Mouse (Mus musculus) heart, embryonic 10.5 days (tissue): ENCODE data around the gene Rdh13. TPM values are rescaled to one million over a fixed set of nuclear protein-coding genes. Genes with fewer than 3 reads are reported as not detected.

Experiments used
- DNase-seq: peaks from one replicate; pipeline ENCODE4 v3.0.0-alpha.2; 2017; ENCODE audit warnings: low spot score
- H3K27ac ChIP-seq: fragments of 300-500 bp; sonication (generic); 2 replicates; pipeline ENCODE4 v1.5.1; 2016; ENCODE audit warnings: mild to moderate bottlenecking
- H3K27me3 ChIP-seq: fragments of 300-500 bp; sonication (generic); 2 replicates; pipeline ENCODE4 v1.6.1; 2016; ENCODE audit warnings: mild to moderate bottlenecking; ENCODE audit not compliant: poor library complexity, insufficient read depth, severe bottlenecking
- H3K36me3 ChIP-seq: fragments of 300-500 bp; sonication (generic); 2 replicates; pipeline ENCODE4 v1.6.1; 2016; ENCODE audit warnings: mild to moderate bottlenecking, moderate library complexity
- H3K4me1 ChIP-seq: fragments of 300-500 bp; sonication (generic); 2 replicates; pipeline ENCODE4 v1.6.1; 2016; ENCODE audit warnings: mild to moderate bottlenecking
- H3K4me3 ChIP-seq: fragments of 300-500 bp; sonication (generic); 2 replicates; pipeline ENCODE4 v1.5.1; 2016; ENCODE audit warnings: mild to moderate bottlenecking, moderate library complexity
- H3K9me3 ChIP-seq: fragments of 300-500 bp; sonication (generic); 2 replicates; pipeline ENCODE4 v1.6.1; 2016; ENCODE audit warnings: mild to moderate bottlenecking, moderate library complexity
- WGBS: fragments of 180-500 bp; shearing (Covaris S2); methylation state at CpG from one replicate; pipeline ENCODE4 v1.1.7; 2016; 5-methylcytosine and 5-hydroxymethylcytosine counted together
- polyA plus RNA-seq: library from polyadenylated mRNA; unstranded; fragments of >200 nt; fragmentation: Nextera tagmentation; extraction: Ambion mirVana; gene quantifications from 2 replicates; pipeline ENCODE4 v1.2.1, GENCODE M21; 2016

The Rdh13 gene
- 32.9 and 37.0 TPM in 2 replicates for polyA plus RNA-seq

GRCm38 (mm10) chr7:4445216-4445791 is at the start of gene Rdh13:
Gene Rdh13, minus strand, starts transcription at chr7:4445649.
- H3K27me3 ChIP-seq: no peaks in the 10 kb centered on the region
- peaks cover 42% of the 10 kb centered on the region for H3K36me3 ChIP-seq
- peak within 1 kb of the TSS; percentile 76 for H3K4me3 ChIP-seq
- H3K27ac ChIP-seq: peak within 1 kb of the TSS; percentile 93
- under 1% methylated on average over 35 of the region's 35 CpGs for WGBS
- DNase-seq: peak; percentile 96
- 0 out of 2 replicates have a peak, but pooled peaks cover 5% of the 10 kb centered on the region for H3K4me1 ChIP-seq
- no peaks in the 10 kb centered on the region for H3K9me3 ChIP-seq

DNA sequence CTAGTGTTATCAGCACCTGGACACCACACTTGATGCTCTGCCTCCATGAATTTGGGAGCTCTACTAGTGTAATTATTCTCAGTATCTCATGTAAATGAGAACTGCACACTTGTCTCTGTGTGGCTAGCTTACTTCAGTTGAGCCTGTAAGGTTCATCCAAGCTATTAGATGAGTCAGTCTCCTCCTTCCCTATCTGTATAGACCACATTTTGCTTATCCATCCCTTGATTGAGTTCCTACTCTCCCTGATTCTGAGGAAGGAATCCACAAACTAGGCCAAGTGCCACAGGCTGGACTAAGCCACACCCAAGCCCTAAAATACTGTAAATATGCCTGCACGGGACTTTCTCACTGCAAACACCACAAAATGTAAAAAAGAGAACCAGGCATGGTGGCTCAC is 48.5 kb upstream of the Rdh13 start:
- Histone ChIP-seq H3K9me3 (no peaks in the 10 kb centered on the region), H3K4me1 (peaks cover 29% of the 10 kb centered on the region), H3K4me3 (no peak overlapping the region), H3K36me3 (peaks cover 76% of the 10 kb centered on the region), H3K27me3 (no peaks in the 10 kb centered on the region), H3K27ac (no peak overlapping the region)
- 84% methylated on average over 1 of the region's 1 CpGs for WGBS
- DNase-seq: no peak

DNA sequence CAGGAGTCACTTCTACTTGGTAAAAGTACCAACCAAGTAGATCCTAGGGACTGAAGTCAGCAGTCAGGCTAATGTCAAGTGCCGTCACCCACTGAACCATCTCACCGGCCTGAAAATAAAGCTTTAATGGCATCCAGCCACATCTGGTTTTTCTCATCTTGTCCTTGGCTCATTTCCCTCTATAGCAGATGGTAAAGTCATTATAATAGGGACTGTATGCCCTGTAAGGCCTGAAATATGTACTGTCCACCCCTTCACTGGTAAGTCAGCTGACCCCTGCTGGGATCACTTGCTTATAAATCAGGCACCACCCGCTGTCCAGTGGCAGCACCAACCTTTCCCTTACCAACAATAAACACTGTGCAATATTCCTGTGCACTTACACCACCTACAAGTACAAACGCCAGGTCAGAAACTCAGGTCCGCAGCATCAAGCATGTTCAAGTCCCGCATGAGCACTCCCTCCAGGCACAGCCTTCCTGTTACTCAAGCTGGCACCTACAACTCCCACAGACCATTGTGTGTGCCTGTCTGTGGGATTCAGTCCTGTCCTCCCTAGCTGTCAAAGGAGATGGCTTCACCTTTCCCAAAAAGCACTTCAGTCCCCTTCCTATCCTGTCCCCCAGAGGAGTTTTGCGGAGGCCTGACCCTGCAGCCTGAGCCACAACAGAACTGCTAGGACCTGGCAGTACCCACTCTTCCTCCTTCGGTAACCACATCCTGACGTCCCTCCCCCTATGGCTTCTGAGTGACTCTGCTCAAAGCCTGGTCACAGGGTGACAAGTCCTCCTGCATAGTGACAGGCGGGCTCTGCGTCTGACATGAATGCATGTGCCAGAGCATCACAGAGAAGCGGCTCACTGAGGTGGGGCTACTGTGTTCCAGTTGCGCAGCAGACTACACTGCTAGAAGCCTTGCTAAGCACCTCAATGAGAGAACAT is 47.1 kb upstream of the Rdh13 start:
- Histone ChIP-seq H3K36me3 (peaks cover 82% of the 10 kb centered on the region), H3K4me3 (no peak overlapping the region), H3K4me1 (peaks cover 15% of the 10 kb centered on the region), H3K27me3 (no peaks in the 10 kb centered on the region), H3K27ac (peak overlapping the region; percentile 38; the same call in 1 of the 2 replicates), H3K9me3 (no peaks in the 10 kb centered on the region)
- 84% methylated on average over 13 of the region's 13 CpGs for WGBS
- no peak for DNase-seq

- 73% methylated on average over 6 of the region's 6 CpGs for WGBS
- 0 out of 2 replicates have a peak overlapping the region, but pooled peaks have one; percentile 12 for H3K27ac ChIP-seq
- peaks cover 81% of the 10 kb centered on the region for H3K36me3 ChIP-seq
Measured at GRCm38 (mm10) chr7:4491308-4491707, 45.9 kb upstream of the Rdh13 start.

GRCm38 (mm10) chr7:4482281-4482680 is 36.8 kb upstream of the Rdh13 start:
- Histone ChIP-seq H3K27ac (no peak overlapping the region), H3K4me3 (no peak overlapping the region), H3K36me3 (peaks cover 66% of the 10 kb centered on the region), H3K27me3 (no peaks in the 10 kb centered on the region), H3K9me3 (no peaks in the 10 kb centered on the region), H3K4me1 (peaks cover 21% of the 10 kb centered on the region)
- WGBS: 85% methylated on average over 12 of the region's 12 CpGs
- DNase-seq: no peak

More at GRCm38 (mm10) chr7:4491308-4491707, 45.9 kb upstream of the Rdh13 start:
- Histone ChIP-seq H3K4me3 (no peak overlapping the region), H3K9me3 (no peaks in the 10 kb centered on the region), H3K27me3 (no peaks in the 10 kb centered on the region), H3K4me1 (peaks cover 10% of the 10 kb centered on the region; the same call in 1 of the 2 replicates)
- no peak for DNase-seq

DNA sequence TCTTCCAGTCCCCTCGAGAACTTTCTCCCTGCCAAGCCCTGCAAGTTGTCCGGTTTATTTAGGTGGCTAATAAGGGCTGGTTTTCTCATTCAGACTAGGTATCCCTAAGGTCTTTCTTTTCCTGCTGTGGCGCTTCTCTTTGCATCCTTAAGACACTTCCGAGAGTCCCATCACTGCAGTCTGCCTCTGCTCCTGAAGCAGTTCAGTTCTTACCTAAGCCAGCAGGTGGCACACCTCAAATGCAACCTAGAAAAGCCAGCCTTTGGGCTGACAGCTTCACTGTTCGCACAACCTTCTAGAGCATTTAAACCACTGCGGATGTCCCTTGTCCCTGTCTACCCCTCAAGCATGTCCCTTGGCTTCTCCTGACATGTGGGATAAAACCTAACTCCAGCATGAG is 34.2 kb upstream of the Rdh13 start:
- WGBS: 24% methylated on average over 6 of the region's 6 CpGs
- DNase-seq: no peak
- H3K9me3 ChIP-seq: no peaks in the 10 kb centered on the region
- peaks cover 22% of the 10 kb centered on the region for H3K4me1 ChIP-seq
- H3K36me3 ChIP-seq: peaks cover 40% of the 10 kb centered on the region
- peak overlapping the region; percentile 74 for H3K4me3 ChIP-seq
- H3K27me3 ChIP-seq: peaks cover 17% of the 10 kb centered on the region
- no peak overlapping the region for H3K27ac ChIP-seq

- H3K27ac ChIP-seq: peak overlapping the region; percentile 96
- no peaks in the 10 kb centered on the region for H3K9me3 ChIP-seq
- no peak for DNase-seq
- WGBS: 4% methylated on average over 16 of the region's 16 CpGs
- peaks cover 28% of the 10 kb centered on the region for H3K4me1 ChIP-seq
- peak overlapping the region; percentile 74 for H3K4me3 ChIP-seq
- H3K36me3 ChIP-seq: peaks cover 31% of the 10 kb centered on the region
- peaks cover 26% of the 10 kb centered on the region for H3K27me3 ChIP-seq
Measured at GRCm38 (mm10) chr7:4478796-4479291, 33.4 kb upstream of the Rdh13 start.

DNA sequence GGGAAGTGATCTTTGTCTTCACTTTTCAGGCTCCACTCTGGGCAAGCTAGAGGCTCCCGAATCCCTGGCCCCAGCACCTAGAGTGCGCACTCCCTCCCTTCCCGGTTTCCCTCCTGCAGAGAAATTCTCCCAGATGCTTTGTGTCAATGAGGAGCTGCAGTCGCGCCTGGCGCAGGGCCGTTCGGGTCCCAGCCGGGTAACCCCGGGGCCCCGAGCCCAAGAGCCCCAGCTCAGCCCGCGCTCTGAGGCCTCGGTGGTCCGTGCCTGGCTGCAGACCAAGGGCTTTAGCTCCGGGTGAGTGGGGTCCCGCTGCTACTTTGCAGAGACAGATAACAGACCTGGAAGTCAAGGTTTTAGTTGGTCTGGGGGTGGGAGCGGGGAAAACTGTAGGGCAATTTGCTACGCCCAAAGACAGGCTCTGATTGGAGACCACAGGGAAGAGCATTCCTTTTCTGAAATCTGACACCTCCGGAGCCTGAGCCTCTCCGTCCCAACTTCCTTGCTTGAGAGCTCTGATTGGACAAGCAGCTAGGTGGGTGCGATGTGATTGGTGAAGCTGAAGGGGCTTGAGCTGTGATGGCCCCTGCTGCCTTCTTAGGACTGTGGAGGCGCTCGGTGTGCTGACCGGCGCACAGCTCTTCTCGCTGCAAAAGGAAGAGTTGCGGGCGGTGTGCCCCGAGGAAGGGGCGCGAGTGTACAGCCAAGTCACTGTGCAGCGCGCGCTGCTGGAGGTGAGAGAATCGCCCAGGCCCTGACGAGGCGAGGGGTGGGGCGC is 32.8 kb upstream of the Rdh13 start:
- H3K9me3 ChIP-seq: no peaks in the 10 kb centered on the region
- H3K27me3 ChIP-seq: peaks cover 32% of the 10 kb centered on the region
- H3K4me1 ChIP-seq: peaks cover 28% of the 10 kb centered on the region
- WGBS: under 1% methylated on average over 39 of the region's 39 CpGs
- H3K36me3 ChIP-seq: peaks cover 25% of the 10 kb centered on the region
- DNase-seq: peak; percentile 96
- H3K27ac ChIP-seq: peak overlapping the region; percentile 96
- H3K4me3 ChIP-seq: peak overlapping the region; percentile 74

DNA sequence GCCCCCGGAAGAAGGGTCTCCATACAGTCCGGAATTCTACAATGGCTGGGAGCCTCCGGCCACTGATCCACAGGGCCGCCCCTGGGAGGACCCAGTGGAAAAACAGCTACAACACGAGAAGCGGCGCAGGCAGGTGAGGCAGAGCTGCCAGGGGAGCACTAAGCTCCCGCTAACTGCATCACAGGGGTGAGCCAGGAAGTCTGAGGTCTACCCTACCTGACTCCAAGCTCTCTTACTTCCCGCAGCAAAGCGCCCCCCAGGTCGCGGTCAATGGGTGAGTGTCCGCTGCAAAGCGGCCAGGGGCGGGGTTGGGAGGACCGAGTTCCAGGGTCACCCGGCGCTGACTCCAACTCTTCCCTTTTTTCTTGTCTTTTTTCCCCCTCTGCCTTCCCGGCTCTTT is 28.5 kb upstream of the Rdh13 start:
- 6% methylated on average over 19 of the region's 19 CpGs for WGBS
- Histone ChIP-seq H3K36me3 (no peaks in the 10 kb centered on the region), H3K27ac (peak overlapping the region; percentile 47; the same call in 1 of the 2 replicates), H3K27me3 (peaks cover 71% of the 10 kb centered on the region), H3K4me1 (peaks cover 28% of the 10 kb centered on the region), H3K4me3 (peak overlapping the region; percentile 42), H3K9me3 (no peaks in the 10 kb centered on the region)
- DNase-seq: no peak

DNA sequence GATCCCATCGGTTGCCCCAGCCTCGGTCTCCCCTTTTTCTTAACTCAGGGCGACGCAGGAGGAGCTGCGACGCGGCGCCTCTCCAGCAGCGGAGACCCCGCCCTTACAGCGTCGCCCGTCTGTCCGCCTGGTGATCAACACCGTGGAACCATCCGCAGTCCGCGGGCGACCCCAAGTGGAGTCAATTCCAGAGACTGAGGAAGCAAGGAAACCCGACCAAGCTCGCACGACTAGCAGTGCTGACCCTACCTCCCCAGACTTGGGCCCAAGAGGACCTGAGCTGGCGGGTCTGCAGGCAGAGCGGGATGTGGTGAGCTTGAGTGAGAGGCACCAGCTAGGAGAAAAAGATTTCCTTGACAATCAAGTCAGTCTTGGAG is 25.7 kb upstream of the Rdh13 start:
- H3K9me3 ChIP-seq: no peaks in the 10 kb centered on the region
- no peak overlapping the region for H3K27ac ChIP-seq
- WGBS: under 1% methylated on average over 24 of the region's 24 CpGs
- H3K4me1 ChIP-seq: peaks cover 16% of the 10 kb centered on the region
- peaks cover 80% of the 10 kb centered on the region for H3K27me3 ChIP-seq
- DNase-seq: peak; percentile 94
- peak overlapping the region; percentile 57 for H3K4me3 ChIP-seq
- H3K36me3 ChIP-seq: no peaks in the 10 kb centered on the region

- Histone ChIP-seq H3K27me3 (peaks cover 73% of the 10 kb centered on the region), H3K4me3 (peak overlapping the region; percentile 57), H3K9me3 (no peaks in the 10 kb centered on the region), H3K27ac (no peak overlapping the region), H3K36me3 (no peaks in the 10 kb centered on the region), H3K4me1 (peaks cover 16% of the 10 kb centered on the region)
- WGBS: 3% methylated on average over 35 of the region's 35 CpGs
- peak; percentile 86 for DNase-seq
Measured at GRCm38 (mm10) chr7:4470275-4471178, 25.1 kb upstream of the Rdh13 start.

DNA sequence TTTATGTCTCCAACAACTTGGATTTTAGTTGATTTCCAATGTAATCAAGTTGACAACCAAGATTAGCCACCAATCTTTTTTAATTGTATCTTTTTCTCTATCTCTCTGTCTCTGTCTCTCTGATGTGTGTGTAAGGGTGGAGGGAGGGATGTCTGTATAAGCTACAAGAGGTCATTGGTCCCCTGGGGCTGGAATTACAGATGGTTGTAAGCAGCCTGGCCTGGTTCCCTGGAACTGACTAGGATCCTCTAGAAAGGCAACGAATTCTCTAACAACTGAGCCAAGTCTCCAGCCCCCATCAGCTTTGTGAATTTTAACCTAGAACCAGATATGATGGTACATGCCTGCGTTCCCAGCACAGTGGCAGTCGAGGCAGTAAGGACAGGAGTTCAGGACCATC is 22.4 kb upstream of the Rdh13 start:
- peaks cover 46% of the 10 kb centered on the region for H3K27me3 ChIP-seq
- H3K4me1 ChIP-seq: peaks cover 9% of the 10 kb centered on the region; the same call in 1 of the 2 replicates
- H3K4me3 ChIP-seq: no peak overlapping the region
- no peaks in the 10 kb centered on the region for H3K36me3 ChIP-seq
- DNase-seq: no peak
- H3K9me3 ChIP-seq: no peaks in the 10 kb centered on the region
- WGBS: 79% methylated on average over 3 of the region's 3 CpGs
- no peak overlapping the region for H3K27ac ChIP-seq
